Mouse (Mus musculus): ENCODE measurements around the gene Spin2d.
"Not testable (repeated sequence)": the region's sequence is repeated elsewhere in the genome, so short reads cannot be mapped to it uniquely, and the experiment has no call there.

The Spin2d gene

DNA sequence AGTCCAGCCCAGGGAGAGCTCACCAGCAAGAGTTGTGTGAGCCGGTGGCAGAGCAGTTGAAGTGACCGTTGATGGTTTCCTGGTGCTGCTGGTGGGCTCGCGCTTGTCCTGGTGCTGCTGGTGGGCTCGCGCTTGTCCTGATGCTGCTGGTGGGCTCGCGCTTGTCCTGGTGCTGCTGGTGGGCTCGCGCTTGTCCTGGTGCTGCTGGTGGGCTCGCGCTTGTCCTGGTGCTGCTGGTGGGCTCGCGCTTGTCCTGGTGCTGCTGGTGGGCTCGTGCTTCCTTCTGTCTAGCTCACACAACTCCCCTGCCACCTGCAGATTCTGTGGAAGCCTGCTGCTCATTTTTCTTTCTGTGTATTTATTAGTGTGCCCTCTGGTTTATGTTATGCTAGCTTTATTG is at the start of gene Spin2d:
Gene Spin2d, minus strand, starts transcription at position 101 of the 400 bp plus-strand sequence.
- DNase-seq: not testable (repeated sequence)

DNA sequence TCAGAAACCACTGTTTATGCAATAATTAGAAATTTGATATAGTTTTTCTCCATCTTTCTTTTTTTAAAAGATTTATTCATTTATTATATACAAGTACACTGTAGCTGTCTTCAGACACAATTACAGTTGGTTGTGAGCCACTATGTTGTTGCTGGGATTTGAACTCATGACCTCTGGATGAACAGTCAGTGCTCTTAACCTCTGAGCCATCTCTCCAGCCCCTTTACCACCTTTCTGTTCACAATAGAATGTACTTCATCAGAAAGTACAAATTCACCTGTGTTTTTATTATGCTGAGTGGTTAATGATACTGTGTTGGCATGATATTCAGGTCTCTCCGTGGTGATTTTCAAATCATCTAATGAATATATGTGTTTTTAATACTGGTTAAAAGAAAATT is 48.6 kb upstream of the Spin2d start:
- DNase-seq: no peak

DNA sequence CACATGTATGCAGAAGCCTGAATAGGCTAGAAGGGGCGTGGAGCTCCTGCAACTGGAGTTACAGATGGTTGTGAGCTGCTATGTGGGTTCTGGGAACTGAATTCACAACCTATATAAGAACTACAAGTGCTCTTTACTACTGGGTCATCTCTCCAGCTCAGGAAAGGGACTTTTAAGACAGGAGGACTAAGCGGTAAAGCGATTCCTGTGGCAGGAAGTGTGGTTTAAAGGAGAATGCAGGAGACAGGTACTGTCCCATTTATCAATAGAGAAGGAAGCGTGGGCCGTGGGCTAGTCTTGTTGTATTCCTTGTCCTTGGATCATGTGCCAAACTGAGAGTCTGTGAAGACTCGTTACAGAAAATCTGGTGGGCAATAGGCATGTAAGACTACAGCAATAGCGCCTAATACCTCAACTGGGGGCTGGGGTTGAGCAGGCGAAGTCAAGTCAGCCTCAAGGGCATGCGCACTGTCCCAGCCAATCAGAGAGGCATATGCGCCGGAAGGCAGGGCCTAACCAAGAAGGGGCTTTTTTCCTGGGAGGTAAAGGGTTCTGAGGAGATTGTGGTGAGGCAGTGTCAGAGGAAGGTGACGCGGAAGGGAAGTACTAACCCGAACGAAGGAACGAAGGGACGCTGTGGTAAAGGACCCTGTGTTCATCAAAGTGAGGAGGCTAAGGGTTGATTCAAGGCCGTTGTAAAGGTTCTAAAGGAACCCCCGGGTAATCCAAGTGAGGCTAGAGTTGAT is 37.2 kb upstream of the Spin2d start, which contains the start of gene Xlr4b:
Gene Xlr4b, plus strand, starts transcription at position 515 of the 746 bp plus-strand sequence.
- DNase-seq: not testable (repeated sequence)

DNA sequence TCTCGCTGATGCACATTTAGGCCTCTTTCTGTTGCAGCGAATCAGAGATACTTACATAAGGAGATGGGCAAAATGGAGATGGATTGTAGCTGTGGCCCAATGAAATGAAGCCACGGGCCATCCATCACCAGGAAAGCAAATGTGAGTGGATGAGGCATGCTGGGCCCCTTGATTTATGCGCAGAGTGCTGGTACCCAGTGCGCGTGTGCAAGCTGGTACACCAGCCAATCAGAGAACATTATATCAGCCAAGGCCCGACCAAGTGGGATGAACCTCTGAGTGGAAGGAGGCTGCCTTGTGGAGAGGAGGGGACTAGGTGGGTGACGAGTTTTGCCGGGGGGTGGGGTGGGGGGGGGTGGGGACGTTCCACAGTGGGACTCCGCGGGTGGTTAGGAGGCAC is 15.1 kb upstream of the Spin2d start, which contains the start of gene Xlr3b:
Gene Xlr3b, plus strand, starts transcription at position 274 of the 400 bp plus-strand sequence.
- peak; percentile 0 for DNase-seq

DNA sequence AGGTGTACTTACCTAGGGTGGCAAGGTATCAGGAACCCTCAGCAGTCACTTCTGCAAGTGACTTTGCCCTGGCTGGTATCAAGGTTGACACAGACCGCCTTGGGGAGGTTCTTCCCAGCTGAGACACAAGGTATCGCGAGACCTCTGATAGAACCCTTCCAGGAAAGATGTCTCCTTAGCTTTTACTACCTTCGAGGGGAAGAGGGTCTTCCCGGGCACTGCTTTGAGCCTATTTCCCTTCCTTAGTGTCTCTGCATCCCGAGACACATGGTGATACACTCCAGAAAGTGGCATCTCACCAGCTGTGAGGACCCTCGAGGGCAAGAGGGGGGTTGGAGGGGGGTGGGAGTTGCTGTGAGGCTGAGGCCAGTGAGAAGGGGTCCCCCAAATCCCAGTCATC is 27.4 kb downstream of the Spin2d start, which contains the start of gene DXBay18:
Gene DXBay18, minus strand, starts transcription at position 101 of the 400 bp plus-strand sequence.
- not testable (repeated sequence) for DNase-seq

DNA sequence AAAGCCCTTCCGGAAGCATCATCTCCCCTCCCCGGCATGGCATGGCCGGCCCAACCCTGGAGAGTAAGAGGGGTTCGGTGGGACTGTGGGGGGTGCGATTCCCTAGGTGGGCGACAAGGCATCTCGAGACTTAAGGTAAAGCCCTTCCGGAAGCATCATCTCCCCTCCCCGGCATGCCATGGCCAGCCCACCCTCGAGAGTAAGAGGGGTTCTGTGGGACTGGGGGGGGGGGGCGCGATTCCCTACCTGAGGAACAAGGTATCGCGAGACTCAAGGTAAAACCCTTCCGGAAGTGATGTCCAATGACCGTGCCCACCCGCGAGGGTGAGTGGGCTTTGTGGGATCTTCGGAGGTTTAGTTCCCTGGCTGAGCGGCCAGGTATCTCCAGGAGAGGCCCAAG is 28.3 kb downstream of the Spin2d start, which contains the start of gene Xlr5b:
Gene Xlr5b, plus strand, starts transcription at position 301 of the 400 bp plus-strand sequence.
- DNase-seq: not testable (repeated sequence)

GRCm38 (mm10) chrX:73143218-73143618 is 33.6 kb downstream of the Spin2d start:
- DNase-seq: not testable (repeated sequence)
